Mouse (Mus musculus): Measurements from ENCODE around the gene Rpp25l. TPM values are rescaled to one million over a fixed set of nuclear protein-coding genes. Genes with fewer than 3 reads are reported as not detected.

Rpp25l gene
- polyA plus RNA-seq, 2 experiments, result 24.0 to 31.4 TPM

GRCm38 (mm10) chr4:41673186-41673585 is 40.1 kb downstream of the Rpp25l start:
- ATAC-seq (ENCODE audit: insufficient read depth) (no peak), DNase-seq (ENCODE audit: low read depth in 3 of 3, low spot score in 3 of 3) (no peak)
- Histone ChIP-seq H3K27me3 (ENCODE audit: control insufficient read depth, insufficient read depth, low read length) (no peaks in the 10 kb centered on the region; the same call in 1 of the 2 replicates), H3K4me2 (ENCODE audit: low read depth) (no peak overlapping the region), H3K9ac (replicated peaks) (no peak overlapping the region), H3K4me1 (replicated peaks; ENCODE audit: control insufficient read depth in 2 of 2, insufficient read depth in 2 of 2, low read length in 1 of 2) (no peaks in the 10 kb centered on the region), H3K9me3 (ENCODE audit: control insufficient read depth, low read length) (no peaks in the 10 kb centered on the region), H3K4me3 (ENCODE audit: insufficient read depth in 1 of 2, low read depth in 2 of 2, low read length in 2 of 2) (no peak overlapping the region), H3K36me3 (replicated peaks; ENCODE audit: control insufficient read depth, insufficient read depth, low read depth) (no peaks in the 10 kb centered on the region), H3K27ac (no peak overlapping the region)
- no peak for TF ChIP-seq CTCF (IDR thresholded peaks at IDR 0.05; ENCODE audit: low read depth)
- 59% methylated on average over 19 of the region's 19 CpGs for WGBS (ENCODE audit: insufficient replicate concordance)

- Histone ChIP-seq H3K4me1 (replicated peaks; ENCODE audit: control insufficient read depth in 2 of 2, insufficient read depth in 2 of 2, low read length in 1 of 2) (no peaks in the 10 kb centered on the region), H3K4me3 (ENCODE audit: insufficient read depth in 1 of 2, low read depth in 2 of 2, low read length in 2 of 2) (no peak overlapping the region), H3K4me2 (ENCODE audit: low read depth) (no peak overlapping the region), H3K9me3 (ENCODE audit: control insufficient read depth, low read length) (no peaks in the 10 kb centered on the region), H3K27ac (no peak overlapping the region), H3K27me3 (ENCODE audit: control insufficient read depth, insufficient read depth, low read length) (no peaks in the 10 kb centered on the region; the same call in 1 of the 2 replicates), H3K36me3 (replicated peaks; ENCODE audit: control insufficient read depth, insufficient read depth, low read depth) (no peaks in the 10 kb centered on the region), H3K9ac (replicated peaks) (no peak overlapping the region)
- WGBS (ENCODE audit: insufficient replicate concordance), result 35% methylated on average over 8 of the region's 8 CpGs
- ATAC-seq (ENCODE audit: insufficient read depth) (no peak), DNase-seq (ENCODE audit: low read depth in 3 of 3, low spot score in 3 of 3) (no peak)
- no peak for TF ChIP-seq EP300 (IDR thresholded peaks at IDR 0.05; ENCODE audit: low read depth)
- TF ChIP-seq CTCF (IDR thresholded peaks at IDR 0.05; ENCODE audit: low read depth), result no peak
Measured at GRCm38 (mm10) chr4:41672522-41672963, 40.8 kb downstream of the Rpp25l start.

GRCm38 (mm10) chr4:41671963-41672480 is 41.3 kb downstream of the Rpp25l start:
- no peak for DNase-seq (ENCODE audit: low read depth in 3 of 3, low spot score in 3 of 3)
- Histone ChIP-seq H3K27me3 (ENCODE audit: control insufficient read depth, insufficient read depth, low read length) (no peaks in the 10 kb centered on the region; the same call in 1 of the 2 replicates), H3K36me3 (replicated peaks; ENCODE audit: control insufficient read depth, insufficient read depth, low read depth) (no peaks in the 10 kb centered on the region), H3K27ac (no peak overlapping the region), H3K9ac (replicated peaks) (no peak overlapping the region), H3K4me1 (replicated peaks; ENCODE audit: control insufficient read depth in 2 of 2, insufficient read depth in 2 of 2, low read length in 1 of 2) (no peaks in the 10 kb centered on the region), H3K9me3 (ENCODE audit: control insufficient read depth, low read length) (no peaks in the 10 kb centered on the region), H3K4me2 (ENCODE audit: low read depth) (no peak overlapping the region), H3K4me3 (ENCODE audit: insufficient read depth in 1 of 2, low read depth in 2 of 2, low read length in 2 of 2) (no peak overlapping the region)
- TF ChIP-seq EP300 (IDR thresholded peaks at IDR 0.05; ENCODE audit: low read depth) (no peak), CTCF (IDR thresholded peaks at IDR 0.05; ENCODE audit: low read depth) (no peak)
- 16% methylated on average over 8 of the region's 8 CpGs for WGBS (ENCODE audit: insufficient replicate concordance)
- no peak for ATAC-seq (ENCODE audit: insufficient read depth)

GRCm38 (mm10) chr4:41671500-41671899 is 41.8 kb downstream of the Rpp25l start:
- Histone ChIP-seq H3K27ac (no peak overlapping the region), H3K9ac (replicated peaks) (no peak overlapping the region), H3K9me3 (ENCODE audit: control insufficient read depth, low read length) (no peaks in the 10 kb centered on the region), H3K4me3 (ENCODE audit: insufficient read depth in 1 of 2, low read depth in 2 of 2, low read length in 2 of 2) (no peak overlapping the region), H3K36me3 (replicated peaks; ENCODE audit: control insufficient read depth, insufficient read depth, low read depth) (no peaks in the 10 kb centered on the region), H3K4me2 (ENCODE audit: low read depth) (no peak overlapping the region), H3K27me3 (ENCODE audit: control insufficient read depth, insufficient read depth, low read length) (no peaks in the 10 kb centered on the region; the same call in 1 of the 2 replicates), H3K4me1 (replicated peaks; ENCODE audit: control insufficient read depth in 2 of 2, insufficient read depth in 2 of 2, low read length in 1 of 2) (no peaks in the 10 kb centered on the region)
- DNase-seq (ENCODE audit: low read depth in 3 of 3, low spot score in 3 of 3) (no peak), ATAC-seq (ENCODE audit: insufficient read depth) (no peak)
- no peak for TF ChIP-seq CTCF (IDR thresholded peaks at IDR 0.05; ENCODE audit: low read depth)
- no peak for TF ChIP-seq EP300 (IDR thresholded peaks at IDR 0.05; ENCODE audit: low read depth)
- WGBS (ENCODE audit: insufficient replicate concordance), result 35% methylated on average over 5 of the region's 5 CpGs

GRCm38 (mm10) chr4:41670836-41671235 is 42.5 kb downstream of the Rpp25l start:
- TF ChIP-seq CTCF (IDR thresholded peaks at IDR 0.05; ENCODE audit: low read depth), result no peak
- TF ChIP-seq EP300 (IDR thresholded peaks at IDR 0.05; ENCODE audit: low read depth), result no peak
- no peak overlapping the region for H3K4me2 ChIP-seq (ENCODE audit: low read depth)

More at GRCm38 (mm10) chr4:41670836-41671235, 42.5 kb downstream of the Rpp25l start:
- no peaks in the 10 kb centered on the region; the same call in 1 of the 2 replicates for H3K27me3 ChIP-seq (ENCODE audit: control insufficient read depth, insufficient read depth, low read length)
- 72% methylated on average over 18 of the region's 18 CpGs for WGBS (ENCODE audit: insufficient replicate concordance)
- no peaks in the 10 kb centered on the region for H3K9me3 ChIP-seq (ENCODE audit: control insufficient read depth, low read length)
- no peaks in the 10 kb centered on the region for H3K4me1 ChIP-seq (replicated peaks; ENCODE audit: control insufficient read depth in 2 of 2, insufficient read depth in 2 of 2, low read length in 1 of 2)
- H3K27ac ChIP-seq, result no peak overlapping the region
- no peak overlapping the region for H3K9ac ChIP-seq (replicated peaks)
- no peak overlapping the region for H3K4me3 ChIP-seq (ENCODE audit: insufficient read depth in 1 of 2, low read depth in 2 of 2, low read length in 2 of 2)
- no peaks in the 10 kb centered on the region for H3K36me3 ChIP-seq (replicated peaks; ENCODE audit: control insufficient read depth, insufficient read depth, low read depth)
- no peak for ATAC-seq (ENCODE audit: insufficient read depth)
- no peak for DNase-seq (ENCODE audit: low read depth in 3 of 3, low spot score in 3 of 3)
